Mouse (Mus musculus) MEL (cell line): ENCODE data around the gene Gpc5.

Experiments used
- CTCF ChIP-seq, 3 experiments: IDR thresholded peaks in 2 of 3; conservative IDR thresholded peaks in 1 of 3; 2 replicates each; pipeline ENCODE4 v1.5.1; 2011 to 2012; ENCODE audit warnings: low read length in 3 of 3, low read depth in 2 of 3, mild to moderate bottlenecking in 2 of 3, improper control_type of control experiment in 1 of 3, inconsistent platforms in 1 of 3, mixed read lengths in 1 of 3, moderate library complexity in 1 of 3; ENCODE audit not compliant: control insufficient read depth in 1 of 3, insufficient read depth in 1 of 3, poor library complexity in 1 of 3, severe bottlenecking in 1 of 3
- MAFK ChIP-seq: IDR thresholded peaks from 2 replicates; pipeline ENCODE4 v1.6.1; 2011; ENCODE audit warnings: low read depth, mild to moderate bottlenecking, low read length, improper control_type of control experiment, borderline replicate concordance
- POLR2A ChIP-seq, 2 experiments: IDR thresholded peaks; 2 replicates each; pipeline ENCODE4 v1.6.1; 2011 to 2012; ENCODE audit warnings: low read length in 2 of 2, mild to moderate bottlenecking in 2 of 2, control low read depth in 1 of 2, improper control_type of control experiment in 1 of 2, low read depth in 1 of 2, moderate library complexity in 1 of 2; ENCODE audit not compliant: control insufficient read depth in 1 of 2, insufficient read depth in 1 of 2, poor library complexity in 1 of 2
- POLR2AphosphoS5 ChIP-seq: IDR thresholded peaks from 2 replicates; pipeline ENCODE4 v1.6.1; 2012; ENCODE audit warnings: low read depth, borderline replicate concordance, mild to moderate bottlenecking, inconsistent platforms, low read length, moderate library complexity, mixed read lengths
- ZKSCAN1 ChIP-seq: IDR thresholded peaks from 2 replicates; pipeline ENCODE4 v1.6.1; 2012; ENCODE audit warnings: low read depth, mild to moderate bottlenecking, inconsistent platforms, low read length, improper control_type of control experiment, moderate library complexity
- ZNF384 ChIP-seq: IDR thresholded peaks from 2 replicates; pipeline ENCODE4 v1.6.1; 2012; ENCODE audit warnings: low read depth, mild to moderate bottlenecking, inconsistent platforms, low read length, improper control_type of control experiment

- TF ChIP-seq MAFK: no peak
- TF ChIP-seq ZKSCAN1: no peak
- no peak for TF ChIP-seq POLR2A (IDR thresholded peaks at IDR 0.05; ENCODE audit: control insufficient read depth in 1 of 2, insufficient read depth in 1 of 2, low read depth in 1 of 2, low read length in 2 of 2, poor library complexity in 1 of 2)
- TF ChIP-seq CTCF (IDR thresholded peaks at IDR 0.05 in 2 of 3, conservative IDR thresholded peaks at IDR 0.05 in 1 of 3; ENCODE audit: control insufficient read depth in 1 of 3, insufficient read depth in 1 of 3, low read depth in 2 of 3, low read length in 3 of 3, poor library complexity in 1 of 3, severe bottlenecking in 1 of 3): no peak
- TF ChIP-seq ZNF384: no peak
- TF ChIP-seq POLR2AphosphoS5: no peak
These were observed 752.9 kb downstream of the Gpc5 start for GRCm38 (mm10) chr14:115844773-115845427.
